Mouse (Mus musculus): ENCODE data around the gene Fbxw11.

The Fbxw11 gene

GRCm38 (mm10) chr11:32762773-32763172 lies 120.2 kb downstream of the Fbxw11 start:
- peak in 1 of 2 experiments; percentile 42 for DNase-seq

GRCm38 (mm10) chr11:32767496-32768230 lies 125.1 kb downstream of the Fbxw11 start:
- DNase-seq, result peak; percentile 61 to 72

GRCm38 (mm10) chr11:32768642-32769343 lies 126.3 kb downstream of the Fbxw11 start:
- DNase-seq, result no peak

- no peak for DNase-seq
Measured at GRCm38 (mm10) chr11:32780747-32781536, 138.4 kb downstream of the Fbxw11 start.

GRCm38 (mm10) chr11:32781633-32782404 lies 139.3 kb downstream of the Fbxw11 start:
- no peak for DNase-seq

GRCm38 (mm10) chr11:32782724-32783123 lies 140.2 kb downstream of the Fbxw11 start:
- DNase-seq, result peak in 1 of 2 experiments; percentile 8

GRCm38 (mm10) chr11:32785591-32786147 lies 143.1 kb downstream of the Fbxw11 start:
- no peak for DNase-seq

GRCm38 (mm10) chr11:32786201-32786600 lies 143.7 kb downstream of the Fbxw11 start:
- DNase-seq, result no peak

- no peak for DNase-seq
Measured at GRCm38 (mm10) chr11:32794759-32795445, 152.4 kb downstream of the Fbxw11 start.

Data from kidney, postnatal 25 days (tissue).